Mouse (Mus musculus) lung, embryonic 14.5 days (tissue): ENCODE results near the gene Npm3. TPM values are rescaled to one million over a fixed set of nuclear protein-coding genes. Genes with fewer than 3 reads are reported as not detected.
A peak's percentile ranks its signal among the peaks of the same experiment; 100 is the strongest.

Source experiments
- ATAC-seq: fragments of 200-750 bp; cut with Nextera tagmentation; 2 replicates; pipeline ENCODE4 v1.8.0; 2017; ENCODE audit warnings: mild to moderate bottlenecking, moderate TSS enrichment, moderate library complexity; ENCODE audit not compliant: insufficient read depth
- DNase-seq: peaks from one replicate; pipeline ENCODE4 v3.0.0-alpha.2; 2015
- H3K27ac ChIP-seq: fragments of 300-500 bp; sonication (generic); 2 replicates; pipeline ENCODE4 v1.5.1; 2014; ENCODE audit warnings: low read depth, mild to moderate bottlenecking, moderate library complexity
- H3K27me3 ChIP-seq: fragments of 300-500 bp; sonication (generic); 2 replicates; pipeline ENCODE4 v1.6.1; 2014; ENCODE audit warnings: low read length, control low read depth; ENCODE audit not compliant: insufficient read depth
- H3K36me3 ChIP-seq: fragments of 300-500 bp; sonication (generic); 2 replicates; pipeline ENCODE4 v1.6.1; 2014; ENCODE audit warnings: control low read depth; ENCODE audit not compliant: insufficient read depth
- H3K4me1 ChIP-seq: fragments of 300-500 bp; sonication (generic); 2 replicates; pipeline ENCODE4 v1.6.1; 2014; ENCODE audit warnings: antibody characterized with exemption, control low read depth; ENCODE audit not compliant: insufficient read depth
- H3K4me2 ChIP-seq: fragments of 300-500 bp; sonication (generic); 2 replicates; pipeline ENCODE4 v1.6.1; 2014; ENCODE audit warnings: mild to moderate bottlenecking
- H3K4me3 ChIP-seq: fragments of 300-500 bp; sonication (generic); 2 replicates; pipeline ENCODE4 v1.5.1; 2014; ENCODE audit warnings: low read depth, low read length
- H3K9ac ChIP-seq: fragments of 300-500 bp; sonication (generic); 2 replicates; pipeline ENCODE4 v1.6.1; 2014
- H3K9me3 ChIP-seq: fragments of 300-500 bp; sonication (generic); 2 replicates; pipeline ENCODE4 v1.6.1; 2016; ENCODE audit warnings: low read depth, low read length, control low read depth
- CTCF ChIP-seq: IDR thresholded peaks from 2 replicates; pipeline ENCODE4 v1.5.1; 2016; ENCODE audit warnings: antibody characterized with exemption, low read depth
- WGBS: fragments of 180-500 bp; shearing (Covaris S2); extraction: QIAGEN DNeasy Blood & Tissue Kit; methylation state at CpG from one replicate; pipeline ENCODE4 v1.1.7; 2014; 5-methylcytosine and 5-hydroxymethylcytosine counted together
- polyA plus RNA-seq: library from polyadenylated mRNA; unstranded; fragments of >200 nt; fragmentation: Nextera tagmentation; extraction: Ambion mirVana; gene quantifications from 2 replicates; pipeline ENCODE4 v1.2.1, GENCODE M21; 2014

Npm3 gene
- 19.7 and 20.0 TPM in 2 replicates for polyA plus RNA-seq

- peak within 1 kb of the TSS; percentile 85 for H3K4me3 ChIP-seq
- DNase-seq (peak; percentile 90), ATAC-seq (peak; percentile 66)
- peak within 1 kb of the TSS; percentile 93 for H3K4me2 ChIP-seq
- no peaks in the 10 kb centered on the region for H3K9me3 ChIP-seq
- peak within 1 kb of the TSS; percentile 79 for H3K9ac ChIP-seq
- H3K27me3 ChIP-seq = peaks cover 18% of the 10 kb centered on the region
- peaks cover 7% of the 10 kb centered on the region; the same call in 1 of the 2 replicates for H3K4me1 ChIP-seq
- 0 out of 2 replicates have a peak within 1 kb of the TSS, but pooled peaks have one; percentile 12 for H3K27ac ChIP-seq
- under 1% methylated on average over 57 of the region's 60 CpGs for WGBS
- peaks cover 34% of the 10 kb centered on the region for H3K36me3 ChIP-seq
- no peak for TF ChIP-seq CTCF
Observed at GRCm38 (mm10) chr19:45749243-45750043, at the start of gene Npm3. Npm3 (minus strand) TSS chr19:45749591.

DNA sequence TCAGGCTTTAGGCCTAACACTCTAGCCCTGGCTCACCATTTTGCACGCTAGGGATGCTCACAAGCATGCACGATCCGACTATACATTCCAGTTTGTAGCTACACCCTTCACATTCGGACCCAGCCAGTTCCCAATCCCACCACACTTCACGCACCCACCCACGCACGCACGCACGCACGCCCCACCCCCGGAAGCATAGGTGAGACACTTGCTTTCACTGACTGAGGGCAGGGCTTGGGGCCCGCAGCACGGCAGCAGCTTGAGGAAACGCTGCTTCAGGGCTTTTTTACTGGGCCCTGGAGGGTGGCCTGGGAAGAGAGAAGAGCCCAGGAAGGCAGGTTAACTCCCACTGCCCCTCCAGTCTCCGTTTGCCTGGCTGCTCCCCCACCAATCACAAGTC lies 47.5 kb upstream of the Npm3 start:
- ATAC-seq (no peak), DNase-seq (no peak)
- Histone ChIP-seq H3K9me3 (no peaks in the 10 kb centered on the region), H3K9ac (no peak overlapping the region), H3K27me3 (no peaks in the 10 kb centered on the region), H3K4me1 (no peaks in the 10 kb centered on the region), H3K4me2 (no peak overlapping the region), H3K4me3 (no peak overlapping the region), H3K36me3 (no peaks in the 10 kb centered on the region), H3K27ac (no peak overlapping the region)
- 75% methylated on average over 15 of the region's 15 CpGs for WGBS
- TF ChIP-seq CTCF = no peak

- WGBS = 9% methylated on average over 15 of the region's 15 CpGs
- ATAC-seq = peak; percentile 58; the same call in 1 of the 2 replicates
- no peak for TF ChIP-seq CTCF
Observed at GRCm38 (mm10) chr19:45796061-45796556, 46.7 kb upstream of the Npm3 start.

GRCm38 (mm10) chr19:45795406-45795944 lies 46.1 kb upstream of the Npm3 start:
- H3K4me2 ChIP-seq = peak overlapping the region; percentile 59
- H3K27me3 ChIP-seq = no peaks in the 10 kb centered on the region
- no peak for TF ChIP-seq CTCF
- ATAC-seq (no peak), DNase-seq (no peak)
- H3K9ac ChIP-seq = no peak overlapping the region
- 19% methylated on average over 15 of the region's 15 CpGs for WGBS
- H3K9me3 ChIP-seq = no peaks in the 10 kb centered on the region
- no peaks in the 10 kb centered on the region for H3K36me3 ChIP-seq
- H3K27ac ChIP-seq = no peak overlapping the region
- no peaks in the 10 kb centered on the region for H3K4me1 ChIP-seq
- H3K4me3 ChIP-seq = no peak overlapping the region

More at GRCm38 (mm10) chr19:45796061-45796556, 46.7 kb upstream of the Npm3 start:
- H3K4me1 ChIP-seq = no peaks in the 10 kb centered on the region
- H3K9ac ChIP-seq = no peak overlapping the region
- no peaks in the 10 kb centered on the region for H3K27me3 ChIP-seq
- peak overlapping the region; percentile 59 for H3K4me2 ChIP-seq
- DNase-seq = peak; percentile 57
- no peaks in the 10 kb centered on the region for H3K9me3 ChIP-seq
- no peak overlapping the region for H3K27ac ChIP-seq
- H3K36me3 ChIP-seq = no peaks in the 10 kb centered on the region
- H3K4me3 ChIP-seq = peak overlapping the region; percentile 8; the same call in 1 of the 2 replicates

DNA sequence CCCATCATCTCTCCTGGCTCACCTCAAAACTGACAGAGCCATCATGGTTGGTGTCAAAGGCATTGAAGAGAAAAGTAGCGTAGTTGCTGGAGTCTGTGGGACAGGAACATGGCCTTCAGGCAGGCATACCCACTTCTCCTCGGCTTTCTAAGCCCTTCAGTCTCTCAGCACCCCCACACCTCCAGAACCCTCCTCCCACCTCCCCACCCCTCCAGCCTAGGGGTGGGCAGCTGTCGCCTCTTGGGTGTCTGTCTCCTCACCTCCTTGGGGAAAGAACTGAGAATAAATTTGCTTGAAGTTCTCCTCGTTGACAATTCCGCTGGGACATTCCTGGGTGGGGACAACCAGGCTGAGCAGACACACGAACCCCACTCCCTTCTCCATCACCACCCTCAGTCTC lies 45.3 kb upstream of the Npm3 start:
- H3K27me3 ChIP-seq = no peaks in the 10 kb centered on the region
- WGBS = 56% methylated on average over 6 of the region's 6 CpGs
- no peak for DNase-seq

DNA sequence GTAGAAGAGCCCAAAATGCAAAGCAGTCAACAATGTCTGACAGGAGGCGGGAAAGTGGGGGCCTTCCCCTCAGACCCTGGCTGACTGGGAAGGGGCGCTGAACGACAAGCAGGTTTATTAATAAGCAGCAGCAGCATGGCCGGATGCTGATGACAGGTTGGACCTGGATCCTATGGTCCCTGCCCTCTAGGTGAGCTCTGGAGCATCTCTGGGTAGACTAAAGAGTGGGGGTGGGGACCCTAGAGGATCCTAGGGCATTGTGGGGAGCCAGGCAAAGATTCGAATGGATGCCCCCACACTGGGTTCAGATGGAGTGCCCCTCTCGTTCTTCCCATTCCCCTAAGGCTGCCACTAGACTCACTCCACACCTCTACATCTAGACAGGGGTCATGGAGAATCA lies 43.0 kb upstream of the Npm3 start:
- DNase-seq = no peak
- H3K4me3 ChIP-seq = no peak overlapping the region
- TF ChIP-seq CTCF = no peak
- H3K27me3 ChIP-seq = no peaks in the 10 kb centered on the region
- 71% methylated on average over 6 of the region's 6 CpGs for WGBS
- no peaks in the 10 kb centered on the region for H3K4me1 ChIP-seq
- no peaks in the 10 kb centered on the region for H3K9me3 ChIP-seq
- H3K4me2 ChIP-seq = no peak overlapping the region
- no peak for ATAC-seq
- no peak overlapping the region for H3K9ac ChIP-seq
- no peaks in the 10 kb centered on the region for H3K36me3 ChIP-seq
- no peak overlapping the region for H3K27ac ChIP-seq

More for the DNA sequence above, 45.3 kb upstream of the Npm3 start:
- Histone ChIP-seq H3K9me3 (no peaks in the 10 kb centered on the region), H3K4me1 (no peaks in the 10 kb centered on the region), H3K27ac (no peak overlapping the region), H3K4me2 (no peak overlapping the region), H3K4me3 (no peak overlapping the region), H3K9ac (no peak overlapping the region), H3K36me3 (no peaks in the 10 kb centered on the region)
- TF ChIP-seq CTCF = no peak
- no peak for ATAC-seq
